Mouse (Mus musculus): ENCODE results near the gene Apbb1ip.
A peak's percentile ranks its signal among the peaks of the same experiment; 100 is the strongest.

Gene Apbb1ip

GRCm38 (mm10) chr2:22773549-22774180 is at the start of gene Apbb1ip:
TSS of gene Apbb1ip (plus strand) at chr2:22774094.
- DNase-seq, result peak; percentile 25 to 61

- no peak for DNase-seq
Observed at GRCm38 (mm10) chr2:22727113-22727512, 46.8 kb upstream of the Apbb1ip start.

GRCm38 (mm10) chr2:22736134-22736533 is 37.8 kb upstream of the Apbb1ip start:
- DNase-seq, result no peak

- no peak for DNase-seq
Observed at GRCm38 (mm10) chr2:22739369-22739768, 34.5 kb upstream of the Apbb1ip start.

GRCm38 (mm10) chr2:22740441-22740840 is 33.5 kb upstream of the Apbb1ip start:
- DNase-seq, result no peak

- no peak for DNase-seq
Observed at GRCm38 (mm10) chr2:22741222-22741621, 32.7 kb upstream of the Apbb1ip start.

- peak; percentile 16 to 41 for DNase-seq
Observed at GRCm38 (mm10) chr2:22744121-22744761, 29.7 kb upstream of the Apbb1ip start.

GRCm38 (mm10) chr2:22744876-22745275 is 29.0 kb upstream of the Apbb1ip start:
- DNase-seq, result no peak

GRCm38 (mm10) chr2:22746785-22747184 is 27.1 kb upstream of the Apbb1ip start:
- no peak for DNase-seq

GRCm38 (mm10) chr2:22747941-22748340 is 26.0 kb upstream of the Apbb1ip start:
- no peak for DNase-seq

GRCm38 (mm10) chr2:22749761-22750160 is 24.1 kb upstream of the Apbb1ip start:
- DNase-seq, result no peak

GRCm38 (mm10) chr2:22752492-22752891 is 21.4 kb upstream of the Apbb1ip start:
- DNase-seq, result no peak

GRCm38 (mm10) chr2:22753461-22754075 is 20.3 kb upstream of the Apbb1ip start:
- no peak for DNase-seq

GRCm38 (mm10) chr2:22754222-22754824 is 19.6 kb upstream of the Apbb1ip start:
- no peak for DNase-seq

GRCm38 (mm10) chr2:22755561-22755960 is 18.3 kb upstream of the Apbb1ip start:
- DNase-seq, result no peak

- DNase-seq, result peak in 1 of 2 experiments; percentile 74
Observed at GRCm38 (mm10) chr2:22758310-22758972, 15.5 kb upstream of the Apbb1ip start.

- DNase-seq, result no peak
Observed at GRCm38 (mm10) chr2:22760452-22760851, 13.4 kb upstream of the Apbb1ip start.

- no peak for DNase-seq
Observed at GRCm38 (mm10) chr2:22761103-22761521, 12.8 kb upstream of the Apbb1ip start.

- no peak for DNase-seq
Observed at GRCm38 (mm10) chr2:22764774-22765387, 9.0 kb upstream of the Apbb1ip start.

- no peak for DNase-seq
Observed at GRCm38 (mm10) chr2:22771311-22771710, 2.6 kb upstream of the Apbb1ip start.

GRCm38 (mm10) chr2:22774181-22774751 is 372 bp downstream of the Apbb1ip start:
- DNase-seq, result peak; percentile 82 to 86

GRCm38 (mm10) chr2:22775213-22775612 is 1.3 kb downstream of the Apbb1ip start:
- DNase-seq, result no peak
